Mouse (Mus musculus) liver, adult 10 weeks (tissue): ENCODE data around the gene Vmn1r6. TPM values are rescaled to one million over a fixed set of nuclear protein-coding genes. Genes with fewer than 3 reads are reported as not detected.

Experiments used
- polyA plus RNA-seq: library from polyadenylated mRNA; stranded (reverse); fragments of 350-450 nt; fragmentation: Illumina TruSeq; extraction: RNeasy Lipid Tissue Mini Kit (QIAGEN cat#74804); gene quantifications from one replicate; pipeline ENCODE4 v1.2.3, GENCODE M21; 2014; ENCODE audit warnings: low read depth, low replicate concordance

The Vmn1r6 gene
- not detected for polyA plus RNA-seq

GRCm38 (mm10) chr6:56996943-56997342 is at the start of gene Vmn1r6:
TSS of gene Vmn1r6 (plus strand) at chr6:56997243.

GRCm38 (mm10) chr6:56969973-56970372 is 27.1 kb upstream of the Vmn1r6 start, which contains the start of gene Vmn1r5:
TSS of gene Vmn1r5 (plus strand) at chr6:56970273.

GRCm38 (mm10) chr6:57025224-57025623 is 28.2 kb downstream of the Vmn1r6 start, which contains the start of gene Vmn1r7:
TSS of gene Vmn1r7 (minus strand) at chr6:57025324.

DNA sequence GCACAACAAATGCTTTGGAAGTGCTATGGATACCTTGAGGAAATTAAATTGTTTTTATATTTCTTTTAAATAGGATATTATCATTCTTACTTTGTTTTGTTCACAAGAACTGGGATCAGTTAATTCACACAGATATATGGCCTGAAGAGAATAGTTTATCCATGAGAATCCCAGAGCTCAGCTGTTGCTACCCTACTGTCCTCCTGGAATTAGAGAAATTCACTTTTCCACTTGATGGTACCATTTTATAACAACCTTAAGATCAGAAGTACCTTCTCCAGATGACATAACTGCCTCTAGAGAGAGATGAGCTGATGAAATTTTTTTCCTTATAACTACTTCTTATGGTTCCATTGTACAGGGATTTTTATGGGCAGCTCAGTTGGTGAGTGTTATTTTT is 34.9 kb downstream of the Vmn1r6 start, which contains the start of gene Vmn1r8:
Gene Vmn1r8 (plus strand): TSS at position 301 of the 400 bp plus-strand sequence.

Other genes with a start within 250 kb of the Vmn1r6 start
- 21.0 TPM for gene Kbtbd2, start 199.4 kb upstream of the Vmn1r6 start, polyA plus RNA-seq
- 18.3 TPM for gene Fkbp9, start 165.2 kb upstream of the Vmn1r6 start, polyA plus RNA-seq
- 65.5 TPM for gene Nt5c3, start 73.3 kb upstream of the Vmn1r6 start, polyA plus RNA-seq
- 0.42 TPM for gene Vmn1r4, start 73.2 kb upstream of the Vmn1r6 start, polyA plus RNA-seq
- not detected for gene Vmn1r5, start 27.0 kb upstream of the Vmn1r6 start, polyA plus RNA-seq
- gene Vmn1r7, start 28.1 kb downstream of the Vmn1r6 start, polyA plus RNA-seq: not detected
- gene Vmn1r8, start 35.0 kb downstream of the Vmn1r6 start, polyA plus RNA-seq: not detected
- not detected for gene Vmn1r9, start 69.5 kb downstream of the Vmn1r6 start, polyA plus RNA-seq
- gene Vmn1r10, start 112.2 kb downstream of the Vmn1r6 start, polyA plus RNA-seq: not detected
- not detected for gene Vmn1r11, start 136.2 kb downstream of the Vmn1r6 start, polyA plus RNA-seq
- gene Vmn1r12, start 159.7 kb downstream of the Vmn1r6 start, polyA plus RNA-seq: not detected
- gene Vmn1r13, start 206.0 kb downstream of the Vmn1r6 start, polyA plus RNA-seq: not detected
- not detected for gene Vmn1r14, start 234.4 kb downstream of the Vmn1r6 start, polyA plus RNA-seq